16 mouse cellular contexts compared by ENCODE assay signal in genomic region chr3:157203573-157203972, GRCm38 (mm10).
DNase-seq lines count a peak whose midpoint lies in the region; ATAC-seq lines count a peak whose summit lies in the region.
"Had no signal": no experiment of that assay in that cellular context is flagged by ENCODE, and none has a peak within 500 bp of the region (broad histone marks: within the 10 kb centered on the region; RNA-seq: fewer than 3 reads in every experiment).

No protein-coding gene starts in this region.

- H3K4me2 ChIP-seq in hindbrain, embryonic 14.5 days (replicated peaks): no peak overlapping the region
- H3K4me2 ChIP-seq: heart, embryonic 11.5 days; hindbrain, embryonic 15.5 days had no signal

- H3K4me3 ChIP-seq in hindbrain, embryonic 14.5 days (replicated peaks; ENCODE audit: low read length): no peak overlapping the region
- H3K4me3 ChIP-seq: hindbrain, embryonic 15.5 days had no signal

- H3K36me3 ChIP-seq in hindbrain, embryonic 14.5 days (replicated peaks; ENCODE audit: control insufficient read depth, insufficient read depth): no peaks in the 10 kb centered on the region
- H3K36me3 ChIP-seq: hindbrain, embryonic 15.5 days had no signal

- peak; percentile 43 for DNase-seq in layer of hippocampus, adult 11-12 months (ENCODE audit: low spot score)
- DNase-seq in layer of hippocampus, postnatal 10 days (ENCODE audit: low spot score in 2 of 2): no peak
- DNase-seq in right cerebral cortex, postnatal 10 days (ENCODE audit: low spot score in 2 of 2): peak; percentile 34 to 72
- no peak for DNase-seq in right cerebral cortex, postnatal 4 days
- DNase-seq in layer of hippocampus, adult 8-10 months (ENCODE audit: low spot score in 2 of 2): peak; percentile 46 to 50
- no peak for DNase-seq in hindbrain, embryonic 14.5 days (ENCODE audit: low spot score)
- no peak for DNase-seq in thymus, postnatal 25 days
- DNase-seq: adrenal gland, postnatal 10 days; cerebellum, adult 9-10 months; gastrocnemius, postnatal 25 days; lung, adult 2 months; lung, postnatal 36 days had no signal

- H3K27me3 ChIP-seq in hindbrain, embryonic 14.5 days (ENCODE audit: control insufficient read depth, insufficient read depth, low read length): no peaks in the 10 kb centered on the region
- H3K27me3 ChIP-seq: hindbrain, embryonic 15.5 days had no signal

- no peak for ATAC-seq in hindbrain, embryonic 14.5 days (ENCODE audit: low FRiP score)
- ATAC-seq: intestine, embryonic 16.5 days had no signal

- 91% methylated on average over 8 of the region's 8 CpGs for WGBS in hindbrain, embryonic 14.5 days

- H3K27ac ChIP-seq in hindbrain, embryonic 14.5 days: no peak overlapping the region
- H3K27ac ChIP-seq: hindbrain, embryonic 15.5 days; kidney, postnatal 0 days had no signal

- no peaks in the 10 kb centered on the region for H3K9me3 ChIP-seq in hindbrain, embryonic 14.5 days (ENCODE audit: control insufficient read depth, low read length)
- H3K9me3 ChIP-seq: hindbrain, embryonic 15.5 days had no signal

- H3K9ac ChIP-seq in hindbrain, embryonic 14.5 days: no peak overlapping the region
- H3K9ac ChIP-seq: hindbrain, embryonic 15.5 days had no signal

- H3K4me1 ChIP-seq in hindbrain, embryonic 14.5 days (replicated peaks; ENCODE audit: control insufficient read depth, insufficient read depth, low read length): no peaks in the 10 kb centered on the region

Comparison
In these comparisons a context has a peak if more than half of its experiments do, and no peak if none do; other contexts are left out.
1. DNase-seq: peak in layer of hippocampus, adult 11-12 months (single experiment), right cerebral cortex, postnatal 10 days (2 of 2) and layer of hippocampus, adult 8-10 months (2 of 2); none in layer of hippocampus, postnatal 10 days (0 of 2), right cerebral cortex, postnatal 4 days (single experiment), hindbrain, embryonic 14.5 days (single experiment) and thymus, postnatal 25 days (single experiment).